Mouse (Mus musculus) liver, embryonic 14.5 days (tissue): ENCODE measurements around the gene Agap1.

Source experiments
- CTCF ChIP-seq: IDR thresholded peaks from 2 replicates; pipeline ENCODE4 v1.5.1; 2016; ENCODE audit warnings: antibody characterized with exemption, low read depth, control low read depth
- EP300 ChIP-seq: IDR thresholded peaks from 2 replicates; pipeline ENCODE4 v1.6.1; 2016; ENCODE audit warnings: antibody characterized with exemption, low read depth

DNA sequence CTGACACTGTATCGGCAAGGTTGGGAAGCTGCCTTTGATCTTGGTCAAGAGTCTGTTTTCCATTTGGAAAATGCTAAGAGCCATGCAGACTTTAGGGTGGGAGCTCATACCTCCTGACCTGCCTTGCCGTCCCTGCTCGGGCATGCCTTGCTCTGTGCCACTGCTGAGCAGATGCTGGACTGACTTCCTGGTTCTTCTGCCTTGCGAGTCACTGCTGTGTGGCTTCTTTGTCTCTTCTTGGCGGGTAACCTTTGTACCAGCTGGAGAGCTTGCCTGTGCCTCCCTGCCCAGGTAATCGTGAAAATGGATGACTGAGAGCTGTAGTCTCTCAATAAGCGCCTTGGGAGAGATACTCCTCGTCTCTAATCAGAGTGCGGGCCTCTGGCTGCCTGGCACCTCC lies 20.2 kb downstream of the Agap1 start:
- TF ChIP-seq CTCF = no peak
- TF ChIP-seq EP300 = no peak
